Mouse (Mus musculus) spleen, embryonic (tissue): ENCODE results near the gene Tm2d3.

Experiments used
- CTCF ChIA-PET: fragments of 350-600 bp; sonication (Branson Sonifier 250); formaldehyde crosslinking; loops from one replicate; lab custom pipeline; 2022; lab: Charles Lee

The Tm2d3 gene

DNA sequence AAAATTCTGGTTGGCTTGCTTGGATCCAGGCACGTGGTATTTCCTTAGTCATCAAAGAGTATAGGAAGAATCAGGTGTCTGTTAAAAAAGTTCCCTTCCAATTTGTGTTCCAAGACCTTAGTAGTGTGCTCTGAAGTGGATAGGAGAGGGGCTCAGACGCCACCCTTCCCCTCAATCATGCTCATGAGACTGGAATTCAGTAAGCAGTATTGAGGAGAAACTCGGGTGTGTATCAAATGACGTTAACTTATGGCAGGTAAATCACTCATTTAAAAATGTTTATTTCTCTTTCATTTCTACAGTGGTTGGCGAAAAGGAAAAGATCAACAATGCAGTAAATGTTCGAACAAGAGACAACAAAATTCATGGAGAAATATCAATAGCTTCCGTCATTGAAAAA is at the start of gene Tm2d3:
Gene Tm2d3 (plus strand): TSS at position 301 of the 400 bp plus-strand sequence.
- CTCF ChIA-PET, result no interaction called here

DNA sequence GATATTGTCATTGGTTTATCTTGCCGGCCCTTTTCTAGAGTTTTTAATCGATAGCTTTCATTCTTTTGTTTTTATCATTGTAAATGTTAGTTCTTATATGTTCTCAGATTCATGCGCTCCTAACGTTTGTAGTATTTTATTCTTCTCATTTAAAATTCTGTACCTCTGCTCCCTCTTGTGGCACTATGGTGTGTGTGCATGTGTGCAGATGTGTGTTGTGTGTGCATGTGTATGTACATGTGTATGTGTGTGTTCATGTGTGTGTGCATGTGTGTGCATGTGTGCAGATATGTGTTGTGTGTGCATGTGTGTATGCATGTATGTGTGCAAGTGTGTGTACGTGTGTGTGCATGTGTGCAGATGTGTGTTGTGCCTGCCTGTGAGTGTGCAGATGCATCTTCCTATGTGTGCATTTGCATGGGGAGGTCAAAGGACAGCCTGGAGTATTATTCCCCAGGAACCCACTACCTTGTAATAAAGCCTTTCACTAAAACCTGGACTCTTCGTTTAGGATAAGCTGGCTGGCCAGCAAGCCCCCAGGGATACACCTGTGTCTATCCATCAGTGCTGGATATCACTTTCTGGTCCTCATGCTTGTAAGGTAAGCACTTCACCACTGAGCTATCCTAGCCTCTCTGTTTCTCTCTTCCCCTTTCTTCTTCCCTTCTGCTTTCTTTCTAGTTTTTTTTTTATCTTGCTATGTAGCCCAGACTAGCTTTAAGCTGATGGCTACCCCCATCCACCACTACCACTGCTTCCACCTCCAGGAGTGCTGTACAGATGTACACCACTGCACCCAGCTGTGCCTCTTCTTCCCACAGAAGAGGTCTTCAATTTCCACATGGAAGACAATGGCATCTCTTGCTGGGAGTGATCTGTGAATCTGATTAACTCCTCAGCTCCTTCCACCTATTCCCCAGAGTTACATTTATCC is 48.3 kb upstream of the Tm2d3 start:
- CTCF ChIA-PET, result interaction anchor here (0.7 kb wide), 2 partner anchors 57 to 659 kb away, joined by 3 to 5 read pairs; no protein-coding TSS in a partner anchor

DNA sequence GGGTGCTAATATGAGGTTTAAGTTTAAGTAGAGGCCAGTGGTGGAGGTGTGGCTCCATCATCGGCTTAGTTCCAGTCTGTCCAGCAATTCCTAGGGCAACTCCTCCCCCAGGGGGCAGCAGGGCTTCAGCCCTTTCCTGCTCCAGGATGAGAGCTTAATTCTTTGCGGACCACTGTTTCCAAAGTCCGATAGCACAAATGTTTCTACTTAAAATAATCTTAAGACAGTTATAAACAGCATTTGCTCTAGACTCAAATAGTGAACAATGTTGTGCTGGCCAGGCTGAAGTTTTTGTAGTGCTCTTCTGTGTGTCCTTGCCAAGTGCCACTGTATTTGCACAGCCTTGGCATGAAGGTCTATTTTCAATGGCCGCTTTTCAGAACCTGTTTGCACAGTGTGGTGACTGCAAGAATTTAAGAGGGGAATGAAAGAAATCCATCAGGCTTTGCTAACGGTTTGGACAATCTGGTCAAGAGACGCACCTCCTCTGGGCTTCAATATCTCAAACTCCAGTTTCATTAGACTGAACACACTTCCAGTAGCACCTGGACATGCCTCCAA is 47.0 kb upstream of the Tm2d3 start:
- CTCF ChIA-PET, result interaction anchor here (0.7 kb wide), 1 partner anchor 58 kb away, joined by 3 read pairs; no protein-coding TSS in a partner anchor

DNA sequence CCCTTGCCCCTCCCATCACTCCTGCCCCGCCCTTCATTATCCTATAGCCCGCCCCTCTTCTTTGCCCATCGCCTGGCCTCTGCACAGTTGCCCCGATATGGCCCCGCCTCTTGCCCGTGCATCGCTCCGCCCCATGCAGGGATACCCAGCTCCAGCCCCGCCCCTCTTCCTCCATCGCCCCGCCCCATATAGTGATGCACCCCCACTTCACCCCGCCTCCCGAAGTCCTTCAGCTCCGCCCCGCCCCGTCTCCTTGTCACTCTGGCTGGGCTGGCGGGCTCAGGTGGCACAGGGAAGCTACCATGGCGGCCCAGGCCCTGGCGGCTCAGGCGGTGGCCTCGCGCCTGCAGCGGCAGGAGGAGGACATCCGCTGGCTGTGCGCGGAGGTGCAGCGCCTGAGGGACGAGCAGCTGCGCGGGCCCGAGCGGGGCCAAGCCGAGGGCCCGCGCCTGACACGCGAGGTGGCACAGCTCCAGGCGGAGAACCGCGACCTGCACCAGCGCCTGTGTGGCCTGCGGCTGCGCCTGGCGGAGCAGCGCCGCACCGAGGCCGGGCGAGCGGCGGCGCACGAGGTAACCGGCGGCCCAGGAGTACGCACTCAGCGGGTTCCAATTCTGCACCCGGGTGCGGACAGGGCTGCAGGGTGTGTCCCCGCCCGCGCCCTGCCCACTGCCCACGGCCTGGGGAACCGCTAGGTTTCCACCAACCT is 46.2 kb upstream of the Tm2d3 start, which contains the start of gene Tarsl2:
Gene Tarsl2 (plus strand): TSS at position 256 of the 709 bp plus-strand sequence.
- CTCF ChIA-PET, result no interaction called here

DNA sequence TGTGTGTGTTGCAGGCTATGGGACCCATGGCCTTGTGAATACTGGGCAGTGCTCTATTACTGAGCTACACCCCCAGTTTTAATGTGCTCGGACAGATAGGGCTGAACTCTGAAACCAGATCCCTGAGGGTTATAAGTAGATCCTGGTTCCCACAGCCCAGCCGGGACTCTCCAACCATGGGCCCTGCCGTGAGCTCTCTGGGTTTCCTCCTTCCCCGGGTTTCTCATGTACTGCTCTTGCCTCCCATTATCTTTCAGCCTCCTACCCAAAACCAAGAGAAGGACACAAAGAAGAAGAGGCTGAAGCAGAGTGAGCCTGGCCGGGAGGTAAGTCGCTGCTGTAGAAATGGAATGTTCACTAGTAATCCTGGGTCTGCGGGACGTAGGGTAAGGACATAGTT is 45.0 kb upstream of the Tm2d3 start:
- CTCF ChIA-PET, result no interaction called here

DNA sequence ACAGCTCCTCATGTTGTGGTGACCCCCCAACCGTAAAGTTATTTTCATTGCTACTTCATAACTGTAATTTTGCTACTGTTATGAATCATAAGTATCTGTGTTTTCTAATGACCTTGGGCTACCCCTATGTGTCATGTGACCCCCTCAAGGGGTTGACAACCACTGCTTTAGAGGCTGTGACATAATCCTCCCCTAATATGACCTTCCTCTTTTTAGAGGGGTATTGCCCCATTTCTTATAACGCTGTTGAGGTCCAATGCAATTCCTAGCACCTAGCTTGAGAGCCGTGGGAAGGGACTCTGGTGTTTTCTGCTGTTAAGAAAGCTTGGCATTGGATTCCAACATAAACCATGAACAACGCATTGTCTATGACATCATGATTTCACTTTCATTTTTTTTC is 40.3 kb upstream of the Tm2d3 start:
- CTCF ChIA-PET, result no interaction called here

DNA sequence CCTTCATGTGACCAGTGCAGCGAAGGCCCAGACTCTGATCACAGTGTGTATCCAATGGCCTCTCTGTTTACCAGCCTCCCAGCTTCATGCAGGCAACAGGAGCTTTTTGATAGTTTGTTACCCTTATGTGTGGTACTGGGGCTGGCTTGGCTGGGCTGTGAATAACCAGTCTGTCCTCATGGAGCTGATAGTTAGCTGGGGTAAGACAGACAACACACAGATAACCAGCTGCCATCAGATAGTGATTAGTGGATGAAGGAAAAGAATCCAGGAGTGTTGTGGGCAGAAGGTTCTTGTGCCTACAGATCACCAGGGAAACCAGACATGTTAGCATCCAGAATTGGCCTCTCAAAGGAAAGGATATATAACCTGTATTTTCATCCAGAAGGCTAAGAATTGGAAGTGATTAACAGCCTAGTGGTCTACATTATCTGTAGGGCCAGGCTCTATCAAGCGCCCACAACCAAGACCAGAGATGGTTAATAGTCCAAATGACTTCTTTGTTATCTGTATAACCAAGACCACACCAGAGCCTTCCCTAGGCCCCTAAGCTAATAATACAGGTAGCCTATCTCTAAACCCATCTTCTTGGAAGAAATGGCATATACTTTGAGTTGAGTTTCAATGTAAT is 33.4 kb upstream of the Tm2d3 start:
- CTCF ChIA-PET, result no interaction called here

DNA sequence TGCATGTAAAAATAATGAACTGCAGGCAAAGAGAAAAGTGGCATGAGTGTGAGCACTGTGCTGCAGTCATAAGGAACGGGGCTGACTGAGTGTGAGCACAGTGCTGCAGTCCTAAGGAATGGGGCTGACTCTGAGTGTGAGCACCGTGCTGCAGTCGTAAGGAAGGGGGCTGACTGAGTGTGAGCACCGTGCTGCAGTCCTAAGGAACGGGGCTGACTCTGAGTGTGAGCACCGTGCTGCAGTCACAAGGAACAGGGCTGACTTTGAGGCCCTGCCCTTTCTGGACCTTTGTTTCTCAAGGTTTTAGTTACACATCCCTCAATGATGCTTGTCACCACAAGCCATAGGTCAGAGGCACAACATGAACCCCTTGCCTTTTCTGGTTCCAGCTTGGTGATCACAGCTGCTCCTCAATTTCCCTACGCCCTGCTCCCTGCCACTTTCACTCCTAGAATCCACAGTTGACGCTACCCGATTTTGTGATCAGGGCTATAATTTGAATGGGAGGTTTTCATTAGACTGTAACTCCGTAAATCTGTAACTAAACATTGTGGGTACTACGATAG is 27.7 kb upstream of the Tm2d3 start:
- CTCF ChIA-PET, result no interaction called here

DNA sequence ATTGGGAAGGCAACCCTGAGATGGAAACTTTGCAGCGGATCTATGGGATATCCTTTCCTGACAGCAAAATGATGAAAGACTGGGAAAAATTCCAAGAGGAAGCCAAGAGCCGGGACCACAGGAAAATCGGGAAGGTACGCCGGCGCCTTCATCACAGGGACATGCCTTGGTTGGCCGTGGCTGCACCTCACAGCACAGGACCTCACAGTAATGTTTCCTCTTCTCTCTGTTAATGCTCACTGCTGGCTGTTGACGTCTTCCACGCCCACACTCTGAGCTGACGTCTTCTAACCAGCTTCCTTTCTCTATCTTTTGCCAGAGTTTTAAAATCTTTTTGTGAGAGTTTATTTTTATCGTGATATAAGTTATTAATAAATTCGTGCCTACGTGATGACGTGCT is 27.1 kb upstream of the Tm2d3 start:
- CTCF ChIA-PET, result no interaction called here

DNA sequence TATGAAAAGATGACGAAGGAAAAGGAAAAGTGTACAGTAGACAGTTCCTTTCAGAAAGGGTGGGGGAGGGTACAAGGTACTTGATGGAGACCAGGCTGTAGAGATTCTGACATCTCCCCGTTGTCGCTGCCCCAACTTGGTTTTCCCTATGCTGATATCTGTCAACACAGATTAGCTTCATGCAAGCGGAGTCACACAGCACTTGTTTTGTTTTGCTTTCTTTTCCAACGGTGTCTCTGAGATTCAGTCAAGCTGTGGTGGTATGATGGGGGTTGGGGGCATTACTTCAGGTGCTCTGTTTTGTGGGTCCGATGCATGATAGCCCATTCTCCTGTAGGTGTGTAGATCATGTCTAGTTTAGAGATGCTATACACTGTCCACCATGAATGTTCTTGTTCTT is 23.5 kb upstream of the Tm2d3 start:
- CTCF ChIA-PET, result no interaction called here

DNA sequence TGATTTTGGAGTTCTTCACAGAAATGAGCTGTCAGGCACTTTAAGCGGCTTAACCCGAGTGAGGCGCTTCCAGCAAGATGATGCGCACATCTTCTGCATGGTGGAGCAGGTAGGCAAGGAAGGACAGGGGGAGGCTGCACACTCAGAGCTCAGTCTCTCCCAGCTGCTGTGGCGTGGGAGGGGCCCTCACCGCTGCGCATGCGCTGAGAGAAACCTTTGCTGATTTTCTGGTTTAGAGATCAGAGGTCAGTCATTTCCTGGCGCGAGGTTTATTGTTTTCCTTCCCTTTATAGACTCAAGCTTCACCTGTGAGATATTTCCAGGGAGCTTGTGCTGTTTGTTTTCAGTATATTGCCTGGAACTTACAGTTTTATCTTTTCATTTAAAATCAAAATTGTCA is 12.9 kb upstream of the Tm2d3 start:
- CTCF ChIA-PET, result no interaction called here

DNA sequence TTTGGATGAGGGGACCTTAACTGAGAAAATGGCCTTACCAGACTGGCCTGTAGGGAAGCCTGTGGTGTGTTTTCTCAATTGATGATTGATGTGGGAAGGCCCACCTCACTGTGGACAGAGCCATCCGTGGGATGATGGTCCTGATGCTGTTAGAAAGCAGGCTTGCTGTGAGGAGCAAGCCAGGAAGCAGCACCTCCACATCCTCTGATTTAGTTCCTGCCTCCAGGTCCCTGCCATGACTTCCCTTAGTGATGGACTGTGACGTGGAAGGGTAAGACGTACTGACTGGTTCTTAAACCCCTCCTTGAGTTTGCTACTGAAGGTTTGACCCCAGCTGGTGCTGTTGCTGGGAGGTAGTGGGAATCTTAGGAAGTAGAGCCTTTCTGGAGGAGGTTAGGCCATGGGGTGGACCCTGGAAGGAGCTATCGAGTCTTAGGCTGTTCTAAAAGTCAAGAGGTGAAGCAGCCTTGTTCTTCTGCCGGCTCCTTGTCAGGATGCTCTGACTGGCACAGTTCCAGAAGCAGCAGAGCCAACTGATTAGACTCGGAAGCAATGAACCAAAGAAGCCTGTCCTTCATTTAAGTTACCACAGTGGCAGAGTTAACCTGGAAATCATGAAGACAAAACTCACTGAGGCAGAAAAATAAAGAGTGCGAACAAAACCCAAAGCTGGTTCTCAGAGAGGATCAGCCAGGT is 11.9 kb upstream of the Tm2d3 start:
- CTCF ChIA-PET, result no interaction called here

DNA sequence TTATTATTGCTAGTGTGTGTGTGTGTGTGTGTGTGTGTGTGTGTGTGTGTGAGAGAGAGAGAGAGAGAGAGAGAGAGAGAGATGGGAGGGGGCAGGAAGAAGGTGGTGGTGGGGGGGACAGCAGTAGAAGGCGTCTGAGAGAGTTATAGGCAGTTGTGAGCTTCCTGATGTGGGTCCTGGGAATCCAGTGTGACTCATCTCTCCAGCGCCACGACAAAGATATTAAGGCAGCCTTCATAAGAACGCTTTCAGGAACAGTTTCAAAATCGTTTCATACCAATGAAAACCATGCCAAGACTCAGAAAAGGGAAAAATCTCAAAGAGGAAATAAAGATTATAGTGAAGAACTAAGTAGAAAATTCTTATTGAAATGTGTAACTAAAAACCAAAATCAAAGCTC is 9.8 kb upstream of the Tm2d3 start:
- CTCF ChIA-PET, result no interaction called here

DNA sequence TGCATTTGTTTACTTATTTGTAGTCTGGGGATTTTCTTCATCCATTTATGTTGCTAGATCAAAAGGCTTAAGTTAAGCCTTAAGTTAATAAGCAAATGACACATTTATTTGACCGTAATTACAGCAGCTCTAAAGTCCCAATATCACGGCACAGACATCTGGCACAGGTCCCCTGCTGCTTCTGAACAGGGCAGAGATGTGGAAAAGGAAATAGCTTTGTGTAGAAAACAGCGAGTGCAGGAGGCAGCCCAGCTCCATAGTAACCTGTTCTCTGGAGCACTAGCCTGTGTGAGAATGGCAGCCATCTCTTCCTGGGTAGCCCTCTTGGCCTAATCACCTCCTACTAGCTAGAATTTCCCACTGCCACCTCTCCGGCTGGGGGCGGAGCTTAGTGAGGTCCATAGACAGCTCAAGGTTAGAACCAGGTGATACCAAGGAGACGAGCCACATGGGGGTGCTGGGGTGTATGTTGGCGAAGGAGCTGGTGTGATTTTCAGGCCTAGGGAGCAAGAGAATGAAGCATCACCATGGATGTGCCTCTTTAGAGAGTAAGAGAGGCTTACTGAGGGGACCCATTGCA is 6.6 kb upstream of the Tm2d3 start:
- CTCF ChIA-PET, result no interaction called here

DNA sequence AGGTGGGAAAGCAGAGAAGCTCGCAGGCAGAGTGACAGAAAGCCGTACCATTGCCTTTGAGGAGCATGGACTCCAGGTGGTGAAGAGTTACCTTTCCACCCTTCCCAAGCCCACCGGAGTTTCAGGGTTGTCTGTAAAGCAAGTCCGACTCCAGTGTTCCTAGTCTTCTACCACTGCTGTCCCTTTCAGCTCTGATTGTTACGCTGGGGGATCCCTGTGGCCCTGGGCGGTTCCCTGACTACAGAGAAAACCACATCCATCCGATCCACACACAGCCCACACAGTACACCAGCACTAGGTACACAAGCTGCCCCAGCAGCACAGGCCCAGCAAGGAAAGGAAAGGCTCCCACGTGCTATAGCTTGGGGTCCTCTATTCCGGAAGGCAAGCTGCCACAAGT is 4.3 kb upstream of the Tm2d3 start:
- CTCF ChIA-PET, result no interaction called here

DNA sequence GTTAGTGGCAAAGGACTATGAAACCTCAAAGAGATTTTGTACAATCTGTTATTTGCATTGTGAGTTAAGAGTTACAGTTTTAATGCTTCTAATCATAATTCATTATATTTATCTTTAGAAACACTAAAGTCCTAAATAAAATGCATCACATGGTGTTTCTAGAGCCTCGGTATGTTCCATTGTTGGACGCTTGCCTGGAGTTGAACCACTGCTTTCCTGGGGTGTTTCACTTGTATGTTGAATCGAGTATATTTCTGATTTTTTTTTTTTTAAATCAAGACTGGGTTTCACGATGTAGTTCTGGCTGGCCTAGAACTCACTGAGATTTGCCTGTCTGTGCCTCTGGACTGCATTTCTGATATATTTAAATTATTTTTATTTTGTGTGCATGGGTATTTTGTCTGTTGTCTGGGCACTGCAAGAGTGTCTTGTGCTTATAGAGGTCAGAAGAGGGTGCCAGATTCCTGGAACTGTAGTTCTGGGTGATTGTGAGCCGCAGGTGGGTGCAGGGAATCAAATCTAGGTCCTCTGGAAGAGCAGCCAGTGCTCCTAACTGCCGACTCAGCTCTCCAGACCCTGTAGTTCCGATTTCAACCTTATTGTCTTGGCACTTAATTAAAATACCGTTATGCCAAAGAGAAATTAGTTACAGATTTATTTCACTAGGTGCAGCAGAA is 1.1 kb downstream of the Tm2d3 start:
- CTCF ChIA-PET, result no interaction called here

DNA sequence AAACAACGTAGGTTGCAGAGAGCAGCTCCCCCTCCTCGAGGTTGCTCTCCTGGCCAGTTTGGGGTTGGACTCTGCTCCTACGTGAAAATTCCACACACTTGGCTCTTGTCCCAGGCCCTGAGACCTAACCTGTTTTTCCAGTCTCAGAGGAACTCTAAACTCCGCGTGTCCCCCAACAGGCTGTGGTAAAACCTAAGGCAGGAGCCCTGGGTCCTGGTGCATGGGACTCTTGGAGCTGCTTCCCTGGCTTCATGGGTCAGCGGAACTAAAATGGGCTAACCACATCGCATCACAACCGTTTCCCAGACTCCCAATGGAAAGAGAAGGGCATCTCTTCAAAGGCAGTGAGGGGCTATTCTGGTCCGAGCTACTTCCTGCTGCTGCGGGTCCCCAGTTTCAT is 1.9 kb downstream of the Tm2d3 start:
- CTCF ChIA-PET, result no interaction called here

DNA sequence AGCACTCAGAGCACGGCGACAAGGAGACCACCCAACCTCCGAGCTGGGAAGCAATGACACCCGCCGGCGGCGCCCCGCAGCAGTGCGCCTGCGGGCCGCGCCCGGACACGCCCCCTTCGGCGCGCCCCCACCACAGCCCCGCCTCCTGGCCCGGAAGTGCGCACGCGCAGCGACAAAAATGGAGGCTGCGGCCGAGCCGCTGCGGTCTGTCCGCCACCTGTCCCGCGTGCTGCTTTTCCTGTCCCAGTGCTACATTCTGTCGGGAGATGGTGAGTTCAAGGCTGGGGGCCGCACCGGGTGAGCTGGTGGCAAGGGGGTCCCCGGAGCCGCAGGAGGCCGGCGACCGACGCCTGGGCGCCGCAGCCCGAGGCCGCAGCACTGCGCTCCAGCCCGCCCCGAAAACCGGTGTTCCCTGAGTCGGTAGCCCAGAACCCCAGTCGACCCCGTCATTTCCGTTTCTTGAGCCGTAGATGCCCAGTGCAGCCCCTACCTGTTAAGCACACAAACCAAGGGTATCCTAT is 2.4 kb downstream of the Tm2d3 start:
- CTCF ChIA-PET, result no interaction called here

DNA sequence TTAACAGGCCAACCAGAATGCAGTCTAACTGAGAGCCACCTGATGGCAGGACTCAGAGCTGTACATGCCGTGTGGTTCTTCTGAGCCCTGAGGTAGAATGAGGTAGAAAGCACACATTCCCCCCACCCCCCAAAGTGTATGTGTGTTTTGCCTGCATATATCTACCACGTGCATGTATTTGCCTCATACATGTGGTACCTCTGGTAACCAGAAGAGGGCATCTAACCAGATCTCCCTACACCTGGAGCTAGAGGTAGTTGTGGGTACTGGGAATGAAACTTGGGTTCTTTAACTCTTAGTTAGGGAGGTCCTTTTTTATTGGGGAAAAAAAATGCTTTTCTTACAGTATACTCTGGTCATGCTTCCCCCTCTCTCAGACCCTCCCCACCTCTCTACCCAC is 5.5 kb downstream of the Tm2d3 start:
- CTCF ChIA-PET, result no interaction called here

DNA sequence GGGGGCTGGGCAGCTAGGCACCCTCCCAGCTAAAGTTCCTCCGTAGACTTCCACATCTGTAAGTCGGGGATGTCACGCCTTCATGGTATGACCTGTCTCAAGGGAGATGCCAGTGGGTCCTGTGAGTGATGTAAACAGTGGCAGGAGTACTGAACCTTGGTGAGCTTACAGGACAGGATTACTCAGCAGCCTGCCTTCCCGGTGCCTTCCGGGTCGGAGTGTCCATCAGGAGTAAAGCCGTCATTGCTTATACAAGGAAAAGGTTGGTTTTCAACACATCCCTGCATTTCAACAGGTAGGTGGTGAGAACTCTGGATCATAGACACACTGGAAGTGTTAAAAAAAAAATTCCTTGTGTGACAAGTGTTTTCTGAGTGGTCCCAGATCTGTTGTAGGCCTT is 11.1 kb downstream of the Tm2d3 start:
- CTCF ChIA-PET, result no interaction called here
